ENCODE assay signal across 14 mouse cellular contexts in the genomic region with DNA sequence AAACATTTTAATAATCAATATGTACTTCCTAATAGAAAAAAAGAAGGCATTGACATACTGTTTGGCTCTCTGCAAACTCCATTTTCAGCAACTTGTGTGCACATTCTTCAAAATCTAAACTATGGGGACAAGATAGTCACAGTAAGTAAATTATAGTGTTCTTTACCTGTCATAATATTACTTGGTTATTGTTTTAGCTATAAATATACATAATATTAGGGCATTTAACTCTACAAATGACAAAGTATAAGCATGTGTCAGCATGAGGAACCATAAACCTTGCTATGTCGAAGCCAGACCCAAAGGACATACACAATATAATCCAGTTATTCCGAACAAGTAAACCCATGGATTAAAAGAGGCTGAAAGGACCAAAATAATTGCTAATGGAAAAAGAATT.
"Had no signal": no experiment of that assay in that cellular context is flagged by ENCODE, and none has a peak within 500 bp of the region (broad histone marks: within the 10 kb centered on the region; RNA-seq: fewer than 3 reads in every experiment).

No protein-coding gene starts in this region.

- DNase-seq: cerebellum, adult 9-11 months; cerebellum, postnatal 10 days; cerebellum, postnatal 14 days; cerebellum, postnatal 25 days; cerebellum, postnatal 36 days; embryo, embryonic 11 days; forebrain, postnatal 0 days; gastrocnemius, adult 2 months; gastrocnemius, postnatal 10 days; gastrocnemius, postnatal 14 days; gastrocnemius, postnatal 25 days; gastrocnemius, postnatal 36 days; heart, adult 18-20 months; heart, adult 2 months had no signal
